Mouse (Mus musculus) stomach, embryonic 16.5 days (tissue): ENCODE data around the gene Adgre1. TPM values are rescaled to one million over a fixed set of nuclear protein-coding genes. Genes with fewer than 3 reads are reported as not detected.

Experiments
- ATAC-seq: fragments of 200-750 bp; cut with Nextera tagmentation; 2 replicates; pipeline ENCODE4 v1.8.0; 2017; ENCODE audit warnings: moderate number of reproducible peaks, moderate TSS enrichment; ENCODE audit not compliant: insufficient read depth, low FRiP score
- H3K27ac ChIP-seq: fragments of 300-500 bp; sonication (generic); 2 replicates; pipeline ENCODE4 v1.5.1; 2014; ENCODE audit warnings: low read length
- H3K27me3 ChIP-seq: fragments of 300-500 bp; sonication (generic); 2 replicates; pipeline ENCODE4 v1.6.1; 2014; ENCODE audit warnings: low read length, control low read depth, mixed read lengths; ENCODE audit not compliant: control insufficient read depth, insufficient read depth
- H3K36me3 ChIP-seq: fragments of 300-500 bp; sonication (generic); 2 replicates; pipeline ENCODE4 v1.6.1; 2014; ENCODE audit warnings: low read length; ENCODE audit not compliant: control insufficient read depth, insufficient read depth
- H3K4me1 ChIP-seq: fragments of 300-500 bp; sonication (generic); 2 replicates; pipeline ENCODE4 v1.6.1; 2014; ENCODE audit warnings: low read length, control low read depth, mixed read lengths; ENCODE audit not compliant: control insufficient read depth, insufficient read depth
- H3K4me2 ChIP-seq: fragments of 300-500 bp; sonication (generic); 2 replicates; pipeline ENCODE4 v1.6.1; 2014; ENCODE audit warnings: low read depth, low read length, mixed read lengths
- H3K4me3 ChIP-seq: fragments of 300-500 bp; sonication (generic); replicated peaks from 2 replicates; pipeline ENCODE4 v1.5.1; 2014; ENCODE audit warnings: mild to moderate bottlenecking, low read length
- H3K9ac ChIP-seq: fragments of 300-500 bp; sonication (generic); 2 replicates; pipeline ENCODE4 v1.6.1; 2014; ENCODE audit warnings: low read length
- H3K9me3 ChIP-seq: fragments of 300-500 bp; sonication (generic); replicated peaks from 2 replicates; pipeline ENCODE4 v1.6.1; 2016; ENCODE audit warnings: low read length, control low read depth; ENCODE audit not compliant: control insufficient read depth
- WGBS: fragments of 180-500 bp; shearing (Covaris S2); extraction: QIAGEN DNeasy Blood & Tissue Kit; methylation state at CpG from one replicate; pipeline ENCODE4 v1.1.7; 2014; 5-methylcytosine and 5-hydroxymethylcytosine counted together
- polyA plus RNA-seq: library from polyadenylated mRNA; unstranded; fragments of >200 nt; fragmentation: Nextera tagmentation; extraction: Ambion mirVana; gene quantifications from 2 replicates; pipeline ENCODE4 v1.2.1, GENCODE M21; 2015

Adgre1 gene
- polyA plus RNA-seq, 1 experiment from 2014 or later, result 9.7 TPM

DNA sequence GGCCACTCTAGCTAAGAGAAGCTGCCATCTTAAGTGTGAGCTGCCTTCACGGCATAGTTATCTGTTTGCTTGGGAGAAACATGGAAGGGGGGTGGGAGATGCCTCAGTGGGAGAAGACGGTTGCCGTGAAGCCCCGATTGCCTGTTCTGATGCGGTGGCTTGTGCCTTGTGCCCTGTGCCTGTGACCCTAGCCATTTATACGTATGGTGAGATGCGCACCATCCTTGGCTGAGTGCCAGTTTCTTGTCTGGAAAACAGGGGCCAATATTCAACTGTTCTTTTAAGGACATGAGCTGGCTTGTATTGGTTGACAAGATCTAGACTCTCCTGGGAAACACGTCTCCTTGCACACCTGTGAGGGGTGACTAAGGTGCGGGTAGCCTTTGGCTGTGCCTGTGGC is 7.4 kb upstream of the Adgre1 start:
- no peaks in the 10 kb centered on the region for H3K4me1 ChIP-seq
- no peaks in the 10 kb centered on the region for H3K27me3 ChIP-seq
- H3K36me3 ChIP-seq, result no peaks in the 10 kb centered on the region
- no peaks in the 10 kb centered on the region for H3K9me3 ChIP-seq
- WGBS, result 89% methylated on average over 9 of the region's 9 CpGs
- ATAC-seq, result 0 out of 2 replicates have a peak, but pooled peaks have one; percentile 7
- no peak overlapping the region for H3K27ac ChIP-seq
- no peak overlapping the region for H3K9ac ChIP-seq
- no peak overlapping the region for H3K4me3 ChIP-seq
- no peak overlapping the region for H3K4me2 ChIP-seq

DNA sequence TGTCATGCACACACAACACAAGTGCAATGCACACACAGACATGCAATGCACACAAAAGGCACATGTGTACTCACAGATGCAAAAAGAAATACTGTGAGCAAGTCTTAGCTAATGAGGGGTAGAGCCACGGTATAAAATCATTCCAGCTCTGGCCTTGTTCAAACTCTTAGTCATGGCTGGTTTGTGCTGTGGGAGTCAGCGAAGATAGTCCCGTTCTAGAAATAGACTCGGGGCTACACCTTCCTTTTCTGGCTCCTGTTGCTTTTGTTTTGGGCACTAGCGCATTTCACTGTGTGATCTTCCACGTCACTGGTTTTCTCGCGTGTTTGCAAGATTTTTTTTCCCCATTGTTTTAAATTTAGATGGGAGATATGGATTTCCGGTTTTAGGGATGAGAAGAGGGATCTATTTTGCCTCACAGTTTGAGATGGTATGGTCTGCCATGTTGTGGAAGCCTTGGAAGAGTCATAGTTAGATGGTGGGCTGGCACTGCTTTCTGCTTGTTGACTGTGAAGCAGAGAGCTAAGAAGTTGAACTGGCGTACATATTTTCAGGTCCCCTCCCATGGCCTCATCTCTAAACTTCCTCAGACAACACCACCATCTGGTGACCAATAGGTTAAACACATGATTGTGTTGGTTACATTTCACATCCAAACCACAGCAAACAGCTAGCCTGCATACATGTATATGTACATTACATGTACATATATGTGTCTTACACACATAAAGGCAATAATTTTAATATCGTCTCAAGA is 1.2 kb downstream of the Adgre1 start:
- H3K27me3 ChIP-seq, result no peaks in the 10 kb centered on the region
- ATAC-seq, result no peak
- no peaks in the 10 kb centered on the region for H3K36me3 ChIP-seq
- WGBS, result 81% methylated on average over 11 of the region's 11 CpGs
- no peaks in the 10 kb centered on the region for H3K4me1 ChIP-seq
- no peak overlapping the region for H3K27ac ChIP-seq
- H3K4me2 ChIP-seq, result no peak overlapping the region
- H3K4me3 ChIP-seq, result no peak overlapping the region
- H3K9me3 ChIP-seq, result no peaks in the 10 kb centered on the region
- no peak overlapping the region for H3K9ac ChIP-seq

Other genes starting within 250 kb of the Adgre1 start
- gene Cd70, start 208.9 kb upstream of the Adgre1 start, polyA plus RNA-seq, result 0.17 TPM in 1 of 2 replicates, not detected in the other
- 0.31 and 0.53 TPM in 2 replicates for gene Tnfsf14, start 164.5 kb upstream of the Adgre1 start, polyA plus RNA-seq
- gene C3, start 130.6 kb upstream of the Adgre1 start, polyA plus RNA-seq, result 17.0 and 19.5 TPM in 2 replicates
- gene Gpr108, start 110.2 kb upstream of the Adgre1 start, polyA plus RNA-seq, result 50.0 and 52.0 TPM in 2 replicates
- 45.4 and 46.9 TPM in 2 replicates for gene Trip10, start 109.2 kb upstream of the Adgre1 start, polyA plus RNA-seq
- gene Vav1, start 79.6 kb upstream of the Adgre1 start, polyA plus RNA-seq, result 3.9 and 5.8 TPM in 2 replicates
- gene Vmn2r120, start 186.8 kb downstream of the Adgre1 start, polyA plus RNA-seq, result not detected in 2 replicates